Mouse (Mus musculus) v-Abl transformed pro-B cells (cell line): ENCODE data around the gene Lrrc32.

ENCODE experiments used
- in situ Hi-C, 2 experiments: fragments of 400-800 bp; cut with MboI; formaldehyde crosslinking; loops; one replicate each; pipeline ENCODE4 v1.15.1; 2025; ENCODE audit not compliant: unreplicated experiment in 2 of 2

Gene Lrrc32

GRCm38 (mm10) chr7:98503951-98504647 is 15.0 kb downstream of the Lrrc32 start:
- in situ Hi-C loops, result no loop called here

GRCm38 (mm10) chr7:98504726-98505314 is 15.7 kb downstream of the Lrrc32 start:
- in situ Hi-C loops, result no loop called here

- in situ Hi-C loops, result no loop called here
Observed at GRCm38 (mm10) chr7:98505664-98506063, 16.6 kb downstream of the Lrrc32 start.

- in situ Hi-C loops, result no loop called here
Observed at GRCm38 (mm10) chr7:98510961-98511958, 22.2 kb downstream of the Lrrc32 start.

- in situ Hi-C loops, result no loop called here
Observed at GRCm38 (mm10) chr7:98513251-98513650, 24.2 kb downstream of the Lrrc32 start.

GRCm38 (mm10) chr7:98522576-98522975 is 33.5 kb downstream of the Lrrc32 start:
- in situ Hi-C loops, result no loop called here

- in situ Hi-C loops, result no loop called here
Observed at GRCm38 (mm10) chr7:98523070-98523812, 34.2 kb downstream of the Lrrc32 start.

GRCm38 (mm10) chr7:98523813-98524361 is 34.8 kb downstream of the Lrrc32 start:
- in situ Hi-C loops, result no loop called here

- in situ Hi-C loops, result no loop called here
Observed at GRCm38 (mm10) chr7:98524401-98524800, 35.3 kb downstream of the Lrrc32 start.

GRCm38 (mm10) chr7:98524869-98525699 is 36.0 kb downstream of the Lrrc32 start:
- in situ Hi-C loops, result loop anchor here (5.0 kb wide), 2 partner anchors 38 to 47 kb away; partner anchors contain the start of gene Lrrc32 (in 2 of the 2)

GRCm38 (mm10) chr7:98527085-98527484 is 38.0 kb downstream of the Lrrc32 start:
- in situ Hi-C loops, result loop anchor here (5.0 kb wide), 2 partner anchors 40 to 45 kb away; partner anchors contain the start of gene Lrrc32 (in 2 of the 2)

- in situ Hi-C loops, result no loop called here
Observed at GRCm38 (mm10) chr7:98531612-98532011, 42.5 kb downstream of the Lrrc32 start.

- in situ Hi-C loops, result no loop called here
Observed at GRCm38 (mm10) chr7:98532981-98533380, 43.9 kb downstream of the Lrrc32 start.

GRCm38 (mm10) chr7:98534432-98534855 is 45.4 kb downstream of the Lrrc32 start:
- in situ Hi-C loops, result no loop called here

GRCm38 (mm10) chr7:98535191-98535590 is 46.1 kb downstream of the Lrrc32 start:
- in situ Hi-C loops, result no loop called here

GRCm38 (mm10) chr7:98535882-98536281 is 46.8 kb downstream of the Lrrc32 start:
- in situ Hi-C loops, result no loop called here

- in situ Hi-C loops, result no loop called here
Observed at GRCm38 (mm10) chr7:98537210-98537966, 48.3 kb downstream of the Lrrc32 start.

GRCm38 (mm10) chr7:98537967-98538573 is 49.0 kb downstream of the Lrrc32 start:
- in situ Hi-C loops, result no loop called here
